Mouse (Mus musculus): ENCODE measurements at regions not wholly inside any gene's neighbourhood (a gene's known extent, or its start where the extent isn't known, plus 50 kb on each side); places are given as distances from the start of the nearest gene placed in this dataset.

DNA sequence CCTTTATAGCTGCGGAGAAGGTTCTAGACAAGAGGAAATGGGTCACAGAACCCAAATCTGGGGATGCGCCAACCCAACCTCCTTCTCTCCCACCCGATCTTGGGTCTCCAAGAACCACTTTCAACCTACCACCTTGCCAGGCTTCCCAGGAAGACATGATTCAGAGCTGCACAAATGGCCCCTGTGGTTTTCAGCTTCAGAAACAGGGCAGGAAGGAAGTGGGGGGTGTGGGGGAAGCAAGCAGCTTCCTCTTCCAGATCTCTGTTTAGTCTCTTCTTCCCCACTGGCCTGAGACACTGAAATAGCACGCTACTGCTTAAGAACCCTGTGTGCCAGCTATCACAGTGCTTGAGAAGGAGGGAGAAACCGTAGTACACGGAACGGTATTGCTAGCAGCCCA lies 70.4 kb upstream of the Gpr12 start:
- no peak for TF ChIP-seq POLR2A (IDR thresholded peaks at IDR 0.05; ENCODE audit: low read depth, low read length)
- no peak for TF ChIP-seq CTCF (IDR thresholded peaks at IDR 0.05; ENCODE audit: extremely low read depth, insufficient read length, insufficient replicate concordance, low read depth, low read length)

Measured in small intestine, adult 2 months (tissue).